Mouse (Mus musculus) layer of hippocampus, adult 18-20 months (tissue): ENCODE data around the gene Capza2. TPM values are rescaled to one million over a fixed set of nuclear protein-coding genes. Genes with fewer than 3 reads are reported as not detected.

Experiments used
- DNase-seq, 2 experiments: peaks; one replicate each; pipeline ENCODE4 v3.0.0; 2022; ENCODE audit warnings: low spot score in 2 of 2
- long read RNA-seq: library from polyadenylated mRNA; stranded (forward); transcript quantifications from one replicate; pipeline ENCODE4 v2.0.0, GENCODE M21; 2021
- total RNA-seq, 2 experiments: library from RNA; stranded (reverse); gene quantifications; 2 replicates each; pipeline ENCODE4 v1.2.3; 2021

The Capza2 gene
- 100 to 1,000 TPM; 288 to 300 TPM for total RNA-seq
- long read RNA-seq, transcript Capza2-202 (10 exons, 1,046 nt) = minor isoform, 5 of 756 reads
- long read RNA-seq, transcript Capza2-201 (10 exons, 2,537 nt) = major isoform, 726 of 756 reads
- long read RNA-seq, partial matches to known transcripts = 12 of 756 reads
- long read RNA-seq, other reads (novel, unspliced or antisense) = 12 of 756 reads

GRCm38 (mm10) chr6:17635615-17636284, at the start of gene Capza2:
Gene Capza2 (plus strand): TSS chr6:17636234.
- DNase-seq = no peak

- peak; percentile 53 to 88 for DNase-seq
These were observed 46.7 kb upstream of the Capza2 start for GRCm38 (mm10) chr6:17589049-17589952.

GRCm38 (mm10) chr6:17589953-17590627, 45.9 kb upstream of the Capza2 start:
- DNase-seq = no peak

- no peak for DNase-seq
These were observed 42.1 kb upstream of the Capza2 start for GRCm38 (mm10) chr6:17593971-17594370.

- no peak for DNase-seq
These were observed 40.1 kb upstream of the Capza2 start for GRCm38 (mm10) chr6:17595712-17596462.

GRCm38 (mm10) chr6:17599373-17599772, 36.7 kb upstream of the Capza2 start:
- DNase-seq = no peak

- no peak for DNase-seq
These were observed 34.5 kb upstream of the Capza2 start for GRCm38 (mm10) chr6:17601526-17601925.

- DNase-seq = no peak
These were observed 29.1 kb upstream of the Capza2 start for GRCm38 (mm10) chr6:17606915-17607314.

GRCm38 (mm10) chr6:17611352-17612010, 24.6 kb upstream of the Capza2 start:
- DNase-seq = no peak

GRCm38 (mm10) chr6:17612652-17613051, 23.4 kb upstream of the Capza2 start:
- DNase-seq = no peak

- no peak for DNase-seq
These were observed 15.2 kb upstream of the Capza2 start for GRCm38 (mm10) chr6:17620823-17621222.

GRCm38 (mm10) chr6:17621436-17621835, 14.6 kb upstream of the Capza2 start:
- no peak for DNase-seq

- no peak for DNase-seq
These were observed 7.2 kb upstream of the Capza2 start for GRCm38 (mm10) chr6:17628701-17629455.

GRCm38 (mm10) chr6:17629756-17630155, 6.3 kb upstream of the Capza2 start:
- DNase-seq = no peak

- no peak for DNase-seq
These were observed 4.4 kb upstream of the Capza2 start for GRCm38 (mm10) chr6:17631611-17632010.

- DNase-seq = no peak
These were observed 2.2 kb upstream of the Capza2 start for GRCm38 (mm10) chr6:17633819-17634218.

GRCm38 (mm10) chr6:17634992-17635391, 1.0 kb upstream of the Capza2 start:
- DNase-seq = no peak

GRCm38 (mm10) chr6:17636764-17637170, 733 bp downstream of the Capza2 start:
- peak; percentile 95 for DNase-seq
